Mouse (Mus musculus) heart, embryonic 14.5 days (tissue): ENCODE results near the gene Rerg. TPM values are rescaled to one million over a fixed set of nuclear protein-coding genes. Genes with fewer than 3 reads are reported as not detected.

Source experiments
- ATAC-seq: fragments of 200-750 bp; cut with Nextera tagmentation; 2 replicates; pipeline ENCODE4 v1.8.0; 2017; ENCODE audit warnings: low read depth, moderate TSS enrichment; ENCODE audit not compliant: insufficient number of reproducible peaks, insufficient read depth, low FRiP score
- H3K27ac ChIP-seq, 2 experiments: fragments of 200-500 bp in 1 of 2; fragments of 300-500 bp in 1 of 2; sonication (generic) in 1 of 2; replicated peaks in 1 of 2; 2 replicates each; pipeline ENCODE4 v1.5.1; 2012 to 2014; ENCODE audit warnings: low read depth in 2 of 2, low read length in 2 of 2, control low read depth in 1 of 2, mild to moderate bottlenecking in 1 of 2, mixed read lengths in 1 of 2; ENCODE audit not compliant: control insufficient read depth in 1 of 2, insufficient read depth in 1 of 2
- H3K27me3 ChIP-seq: fragments of 300-500 bp; sonication (generic); 2 replicates; pipeline ENCODE4 v1.6.1; 2014; ENCODE audit warnings: mild to moderate bottlenecking, low read length, control low read depth; ENCODE audit not compliant: control insufficient read depth, insufficient read depth
- H3K36me3 ChIP-seq: fragments of 300-500 bp; sonication (generic); 2 replicates; pipeline ENCODE4 v1.6.1; 2014; ENCODE audit warnings: mild to moderate bottlenecking, control low read depth, low read length, mixed read lengths; ENCODE audit not compliant: control insufficient read depth, insufficient read depth
- H3K4me1 ChIP-seq, 2 experiments: fragments of 200-500 bp in 1 of 2; fragments of 300-500 bp in 1 of 2; sonication (generic) in 1 of 2; 2 replicates each; pipeline ENCODE4 v1.6.1; 2012 to 2014; ENCODE audit warnings: low read length in 2 of 2, control low read depth in 1 of 2, mixed read lengths in 1 of 2; ENCODE audit not compliant: control insufficient read depth in 2 of 2, insufficient read depth in 2 of 2
- H3K4me2 ChIP-seq: fragments of 300-500 bp; sonication (generic); 2 replicates; pipeline ENCODE4 v1.6.1; 2014; ENCODE audit warnings: mild to moderate bottlenecking, low read length
- H3K4me3 ChIP-seq, 2 experiments: fragments of 200-500 bp in 1 of 2; fragments of 300-500 bp in 1 of 2; sonication (generic) in 1 of 2; 2 replicates each; pipeline ENCODE4 v1.5.1; 2012 to 2014; ENCODE audit warnings: low read length in 2 of 2, mild to moderate bottlenecking in 2 of 2, control low read depth in 1 of 2, low read depth in 1 of 2, moderate library complexity in 1 of 2; ENCODE audit not compliant: control insufficient read depth in 1 of 2, insufficient read depth in 1 of 2
- H3K9ac ChIP-seq: fragments of 300-500 bp; sonication (generic); 2 replicates; pipeline ENCODE4 v1.6.1; 2014; ENCODE audit warnings: mild to moderate bottlenecking, low read length
- H3K9me3 ChIP-seq: fragments of 300-500 bp; sonication (generic); 2 replicates; pipeline ENCODE4 v1.6.1; 2016; ENCODE audit warnings: low read length, control low read depth; ENCODE audit not compliant: control insufficient read depth
- WGBS: fragments of 180-500 bp; shearing (Covaris S2); extraction: QIAGEN DNeasy Blood & Tissue Kit; methylation state at CpG from one replicate; pipeline ENCODE4 v1.1.7; 2014; 5-methylcytosine and 5-hydroxymethylcytosine counted together
- polyA plus RNA-seq: library from polyadenylated mRNA; unstranded; fragments of >200 nt; fragmentation: Nextera tagmentation; extraction: Ambion mirVana; gene quantifications from 2 replicates; pipeline ENCODE4 v1.2.1, GENCODE M21; 2014

Gene Rerg
- polyA plus RNA-seq, 1 experiment from 2014 or later, result 5.4 TPM

GRCm38 (mm10) chr6:137098232-137099191 is 71.8 kb downstream of the Rerg start:
- 66% methylated on average over 18 of the region's 18 CpGs for WGBS
- Histone ChIP-seq H3K36me3 (no peaks in the 10 kb centered on the region), H3K4me2 (no peak overlapping the region), H3K27me3 (no peaks in the 10 kb centered on the region), H3K9ac (no peak overlapping the region), H3K27ac (no peak overlapping the region), H3K4me3 (no peak overlapping the region), H3K4me1 (0 out of 4 replicates have a peak, but pooled peaks cover 0 to 2% of the 10 kb centered on the region in 2 experiments), H3K9me3 (no peaks in the 10 kb centered on the region)
- no peak for ATAC-seq

DNA sequence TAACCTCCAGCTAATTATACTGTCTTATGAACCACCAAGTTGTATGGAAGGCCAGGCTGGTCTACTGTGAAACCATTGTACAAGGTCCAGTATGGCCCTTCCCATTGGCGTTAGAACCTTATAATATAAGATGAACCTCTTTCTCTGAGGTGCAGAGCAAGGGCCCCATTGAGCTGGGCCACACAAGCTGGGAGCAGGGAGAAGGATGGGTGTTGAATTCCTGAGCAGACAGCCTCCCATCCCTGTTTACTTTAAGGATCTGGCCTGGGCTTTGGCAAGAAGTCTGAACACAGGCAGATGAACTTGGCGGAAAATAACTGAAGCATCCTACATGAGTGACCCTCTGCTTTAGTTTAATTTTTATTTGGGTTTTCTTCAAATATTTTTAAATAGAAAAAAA is 75.8 kb downstream of the Rerg start:
- ATAC-seq, result no peak
- Histone ChIP-seq H3K27me3 (no peaks in the 10 kb centered on the region), H3K4me1 (no peaks in the 10 kb centered on the region), H3K9me3 (peaks cover 4% of the 10 kb centered on the region; the same call in 1 of the 2 replicates), H3K4me2 (no peak overlapping the region), H3K9ac (no peak overlapping the region), H3K4me3 (no peak overlapping the region), H3K27ac (no peak overlapping the region), H3K36me3 (no peaks in the 10 kb centered on the region)
- whole genome bisulfite sequencing, result 81% methylated on average over 2 of the region's 2 CpGs

- H3K4me2 ChIP-seq, result no peak overlapping the region
- no peaks in the 10 kb centered on the region for H3K4me1 ChIP-seq
- no peaks in the 10 kb centered on the region for H3K27me3 ChIP-seq
- no peak for ATAC-seq
- no peak overlapping the region for H3K9ac ChIP-seq
- H3K9me3 ChIP-seq, result peaks cover 4% of the 10 kb centered on the region; the same call in 1 of the 2 replicates
- no peak overlapping the region for H3K27ac ChIP-seq
- no peaks in the 10 kb centered on the region for H3K36me3 ChIP-seq
- 54% methylated on average over 6 of the region's 6 CpGs for WGBS
- H3K4me3 ChIP-seq, result no peak overlapping the region
Measured at GRCm38 (mm10) chr6:137088469-137088868, 81.8 kb downstream of the Rerg start.

DNA sequence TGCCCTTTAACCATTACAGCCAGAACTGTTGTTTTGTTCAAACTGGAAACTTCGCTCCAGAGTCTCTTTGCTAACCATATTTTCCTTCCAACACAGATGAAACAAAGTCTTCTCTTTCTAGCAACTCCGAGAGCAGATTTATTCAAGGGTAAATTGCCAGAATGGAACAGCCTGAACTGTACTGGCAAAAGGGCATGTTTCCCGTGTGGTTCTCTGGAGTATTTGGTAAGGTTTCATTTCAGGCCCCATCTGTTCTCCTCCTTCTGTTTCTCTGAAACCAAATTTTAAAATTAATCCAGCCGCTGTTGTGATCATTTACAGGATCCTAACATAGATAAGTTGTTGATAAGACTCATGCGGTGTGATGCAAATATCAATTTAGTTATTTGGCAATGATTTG is 82.3 kb downstream of the Rerg start:
- H3K36me3 ChIP-seq, result no peaks in the 10 kb centered on the region
- H3K27me3 ChIP-seq, result no peaks in the 10 kb centered on the region
- H3K4me2 ChIP-seq, result no peak overlapping the region
- WGBS, result 87% methylated on average over 5 of the region's 5 CpGs
- H3K4me1 ChIP-seq, result no peaks in the 10 kb centered on the region
- H3K9me3 ChIP-seq, result peaks cover 4% of the 10 kb centered on the region; the same call in 1 of the 2 replicates
- H3K4me3 ChIP-seq, result no peak overlapping the region
- ATAC-seq, result no peak
- no peak overlapping the region for H3K9ac ChIP-seq
- no peak overlapping the region for H3K27ac ChIP-seq

DNA sequence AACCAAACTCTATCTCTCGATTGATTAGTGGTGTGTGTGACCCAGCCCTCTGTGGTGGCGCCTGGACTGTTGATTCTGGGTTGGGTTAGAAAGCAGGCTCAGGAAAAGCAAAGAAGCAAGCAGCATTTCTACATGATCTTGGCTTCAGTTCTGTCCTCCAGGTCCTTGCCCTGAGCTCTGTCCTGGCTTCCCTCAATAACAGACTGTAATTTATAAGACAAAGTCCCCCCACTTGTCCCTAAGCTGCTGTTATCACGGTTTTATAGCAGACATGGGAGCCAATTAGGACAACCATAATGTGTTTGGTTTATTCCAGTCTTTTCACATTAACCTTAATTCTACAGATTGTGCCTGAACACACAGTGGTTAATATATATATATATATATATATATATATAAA is 82.8 kb downstream of the Rerg start:
- Histone ChIP-seq H3K4me2 (no peak overlapping the region), H3K9ac (no peak overlapping the region), H3K27me3 (no peaks in the 10 kb centered on the region), H3K36me3 (no peaks in the 10 kb centered on the region), H3K4me1 (no peaks in the 10 kb centered on the region), H3K9me3 (peaks cover 4% of the 10 kb centered on the region; the same call in 1 of the 2 replicates), H3K27ac (no peak overlapping the region), H3K4me3 (no peak overlapping the region)
- ATAC-seq, result no peak
- WGBS, result 74% methylated on average over 3 of the region's 3 CpGs

DNA sequence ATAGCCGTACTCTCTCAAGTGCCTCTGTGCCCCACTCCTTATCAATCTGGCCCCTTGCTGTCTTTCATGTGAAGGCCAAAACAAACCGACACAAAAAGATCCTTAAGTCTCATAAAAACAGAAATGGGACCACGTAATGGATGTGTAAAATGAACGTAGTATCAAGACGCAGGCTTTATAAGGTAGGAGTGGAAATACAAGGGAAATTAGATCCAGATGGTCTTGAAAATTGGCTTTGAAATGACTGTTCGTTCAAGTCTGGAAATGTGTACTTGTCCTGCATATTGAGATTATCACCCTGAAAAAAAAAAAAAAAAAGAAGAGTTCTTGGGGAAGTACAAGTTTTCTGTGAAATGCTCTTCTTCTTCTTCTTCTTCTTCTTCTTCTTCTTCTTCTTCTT is 90.6 kb downstream of the Rerg start:
- Histone ChIP-seq H3K27me3 (no peaks in the 10 kb centered on the region), H3K27ac (no peak overlapping the region), H3K4me2 (no peak overlapping the region), H3K36me3 (no peaks in the 10 kb centered on the region), H3K9me3 (no peaks in the 10 kb centered on the region), H3K9ac (no peak overlapping the region), H3K4me3 (no peak overlapping the region), H3K4me1 (no peaks in the 10 kb centered on the region)
- ATAC-seq, result no peak
- WGBS, result 63% methylated on average over 6 of the region's 6 CpGs

DNA sequence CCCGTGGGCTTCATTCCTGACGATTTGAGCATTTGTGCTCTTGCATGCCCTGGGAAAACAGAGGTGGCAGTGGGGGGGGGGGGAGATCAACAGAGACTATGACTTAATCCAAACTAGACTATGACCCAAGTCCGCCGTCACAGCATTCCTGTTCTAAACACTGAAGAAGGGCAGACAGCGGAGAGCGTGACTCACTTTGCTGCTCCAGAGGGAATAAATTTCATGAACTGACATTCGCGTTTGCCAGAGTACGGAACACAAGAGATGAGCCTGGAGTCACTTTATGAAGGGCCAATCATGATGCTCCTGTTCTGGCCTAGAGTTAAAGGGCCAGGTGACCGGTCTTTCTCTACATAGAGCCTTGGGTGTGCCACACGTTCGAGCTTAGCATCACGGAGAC is 93.6 kb downstream of the Rerg start:
- no peak for ATAC-seq
- Histone ChIP-seq H3K36me3 (no peaks in the 10 kb centered on the region), H3K4me2 (no peak overlapping the region), H3K27ac (peak overlapping the region; percentile 4 to 14; a peak in 2 of 4 replicates), H3K9me3 (no peaks in the 10 kb centered on the region), H3K4me3 (no peak overlapping the region), H3K9ac (no peak overlapping the region), H3K4me1 (no peaks in the 10 kb centered on the region), H3K27me3 (no peaks in the 10 kb centered on the region)
- 84% methylated on average over 13 of the region's 13 CpGs for WGBS
